Mouse (Mus musculus) thymus, adult 2 months (tissue): Measurements from ENCODE around the gene Slc12a9.

Experiments used
- CTCF ChIP-seq: fragments of 200-500 bp; IDR thresholded peaks from 2 replicates; pipeline ENCODE4 v1.5.1; 2012; ENCODE audit warnings: mild to moderate bottlenecking, control low read depth, low read length, moderate library complexity, borderline replicate concordance; ENCODE audit not compliant: control insufficient read depth, poor library complexity, insufficient read depth; ENCODE audit errors: extremely low read depth
- POLR2A ChIP-seq: fragments of 200-500 bp; IDR thresholded peaks from 2 replicates; pipeline ENCODE4 v1.6.1; 2012; ENCODE audit warnings: mild to moderate bottlenecking, low read length, control low read depth, moderate library complexity; ENCODE audit not compliant: control insufficient read depth, poor library complexity, insufficient read depth; ENCODE audit errors: extremely low read depth

DNA sequence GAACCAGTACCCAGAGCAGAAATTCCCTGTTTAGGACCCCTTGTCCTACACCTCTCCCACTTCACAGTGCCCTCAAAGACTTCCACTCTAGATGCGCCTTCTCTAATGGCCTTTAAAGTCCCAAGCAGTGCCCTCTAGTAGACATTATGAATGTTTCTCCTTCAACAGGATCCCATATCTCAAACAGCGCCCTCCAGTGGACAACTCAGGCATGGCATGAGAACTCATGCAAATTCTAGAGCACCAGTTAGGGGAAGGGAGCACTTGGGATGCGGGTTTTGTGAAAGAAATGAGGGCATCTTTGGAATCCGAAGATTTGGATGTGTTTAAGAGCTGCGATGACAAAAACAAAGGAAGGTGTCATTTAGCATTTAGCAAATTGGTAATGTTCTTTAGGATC is 48.4 kb downstream of the Slc12a9 start:
- TF ChIP-seq CTCF (no peak), POLR2A (no peak)
